Mouse (Mus musculus): Measurements from ENCODE around the gene Dynll1. TPM values are rescaled to one million over a fixed set of nuclear protein-coding genes. Genes with fewer than 3 reads are reported as not detected.

Dynll1 gene
- polyA plus RNA-seq, 1 experiment from 2014 or later: 1,684 TPM

- WGBS: 91% methylated on average over 10 of the region's 10 CpGs
- Histone ChIP-seq H3K4me3 (no peak overlapping the region), H3K27me3 (ENCODE audit: insufficient read depth, poor library complexity, severe bottlenecking) (no peaks in the 10 kb centered on the region), H3K4me1 (replicated peaks) (peaks cover 26% of the 10 kb centered on the region), H3K9me3 (no peaks in the 10 kb centered on the region), H3K27ac (no peak overlapping the region), H3K36me3 (peaks cover 82% of the 10 kb centered on the region)
- DNase-seq (ENCODE audit: low spot score): no peak
These were observed 4.5 kb downstream of the Dynll1 start for GRCm38 (mm10) chr5:115296347-115296746.

- H3K27ac ChIP-seq: no peak overlapping the region
- peaks cover 15% of the 10 kb centered on the region for H3K4me1 ChIP-seq (replicated peaks)
- WGBS: 91% methylated on average over 8 of the region's 8 CpGs
- no peak overlapping the region for H3K4me3 ChIP-seq
- DNase-seq (ENCODE audit: low spot score): no peak
- peaks cover 98% of the 10 kb centered on the region for H3K36me3 ChIP-seq
- H3K27me3 ChIP-seq (ENCODE audit: insufficient read depth, poor library complexity, severe bottlenecking): no peaks in the 10 kb centered on the region
- no peaks in the 10 kb centered on the region for H3K9me3 ChIP-seq
These were observed 6.6 kb downstream of the Dynll1 start for GRCm38 (mm10) chr5:115294173-115294572.

GRCm38 (mm10) chr5:115284735-115285134, 16.1 kb downstream of the Dynll1 start:
- Histone ChIP-seq H3K4me3 (no peak overlapping the region), H3K9me3 (no peaks in the 10 kb centered on the region), H3K27me3 (ENCODE audit: insufficient read depth, poor library complexity, severe bottlenecking) (no peaks in the 10 kb centered on the region), H3K36me3 (peaks cover 62% of the 10 kb centered on the region), H3K27ac (no peak overlapping the region), H3K4me1 (replicated peaks) (peaks cover 7% of the 10 kb centered on the region)
- DNase-seq (ENCODE audit: low spot score): no peak
- 90% methylated on average over 3 of the region's 3 CpGs for WGBS

- Histone ChIP-seq H3K27me3 (ENCODE audit: insufficient read depth, poor library complexity, severe bottlenecking) (no peaks in the 10 kb centered on the region), H3K36me3 (peaks cover 25% of the 10 kb centered on the region), H3K4me3 (peak overlapping the region; percentile 97), H3K9me3 (no peaks in the 10 kb centered on the region), H3K4me1 (replicated peaks) (peaks cover 12% of the 10 kb centered on the region), H3K27ac (peak overlapping the region; percentile 90)
- 12% methylated on average over 17 of the region's 17 CpGs for WGBS
- no peak for DNase-seq (ENCODE audit: low spot score)
These were observed 20.6 kb downstream of the Dynll1 start for GRCm38 (mm10) chr5:115280050-115280687.

- Histone ChIP-seq H3K9me3 (no peaks in the 10 kb centered on the region), H3K27ac (peak within 1 kb of the TSS; percentile 90), H3K4me1 (replicated peaks) (peaks cover 12% of the 10 kb centered on the region), H3K27me3 (ENCODE audit: insufficient read depth, poor library complexity, severe bottlenecking) (no peaks in the 10 kb centered on the region), H3K36me3 (peaks cover 17% of the 10 kb centered on the region), H3K4me3 (peak within 1 kb of the TSS; percentile 97)
- WGBS: 4% methylated on average over 45 of the region's 45 CpGs
- DNase-seq (ENCODE audit: low spot score): peak; percentile 81
These were observed 21.4 kb downstream of the Dynll1 start, which contains the start of gene Coq5 for GRCm38 (mm10) chr5:115279226-115280049. Coq5 (plus strand) TSS chr5:115279666.

- Histone ChIP-seq H3K4me3 (no peak overlapping the region), H3K27me3 (ENCODE audit: insufficient read depth, poor library complexity, severe bottlenecking) (no peaks in the 10 kb centered on the region), H3K27ac (no peak overlapping the region), H3K9me3 (no peaks in the 10 kb centered on the region), H3K4me1 (replicated peaks) (peaks cover 12% of the 10 kb centered on the region), H3K36me3 (peaks cover 11% of the 10 kb centered on the region)
- no peak for DNase-seq (ENCODE audit: low spot score)
- 64% methylated on average over 2 of the region's 2 CpGs for WGBS
These were observed 22.0 kb downstream of the Dynll1 start for GRCm38 (mm10) chr5:115278785-115279184.

GRCm38 (mm10) chr5:115278053-115278452, 22.7 kb downstream of the Dynll1 start:
- DNase-seq (ENCODE audit: low spot score): no peak
- Histone ChIP-seq H3K27ac (no peak overlapping the region), H3K4me1 (replicated peaks) (peaks cover 19% of the 10 kb centered on the region), H3K36me3 (peaks cover 4% of the 10 kb centered on the region), H3K27me3 (ENCODE audit: insufficient read depth, poor library complexity, severe bottlenecking) (no peaks in the 10 kb centered on the region), H3K4me3 (no peak overlapping the region), H3K9me3 (no peaks in the 10 kb centered on the region)
- WGBS: 86% methylated on average over 1 of the region's 1 CpGs

GRCm38 (mm10) chr5:115275998-115276397, 24.8 kb downstream of the Dynll1 start:
- H3K4me3 ChIP-seq: no peak overlapping the region
- H3K27me3 ChIP-seq (ENCODE audit: insufficient read depth, poor library complexity, severe bottlenecking): no peaks in the 10 kb centered on the region
- peaks cover 32% of the 10 kb centered on the region for H3K4me1 ChIP-seq (replicated peaks)
- H3K9me3 ChIP-seq: no peaks in the 10 kb centered on the region
- H3K36me3 ChIP-seq: no peaks in the 10 kb centered on the region
- 31% methylated on average over 14 of the region's 14 CpGs for WGBS
- H3K27ac ChIP-seq: no peak overlapping the region
- DNase-seq (ENCODE audit: low spot score): peak; percentile 57

GRCm38 (mm10) chr5:115274771-115275170, 26.0 kb downstream of the Dynll1 start:
- no peaks in the 10 kb centered on the region for H3K9me3 ChIP-seq
- no peak for DNase-seq (ENCODE audit: low spot score)
- no peak overlapping the region for H3K27ac ChIP-seq
- peaks cover 6% of the 10 kb centered on the region for H3K36me3 ChIP-seq
- 81% methylated on average over 1 of the region's 1 CpGs for WGBS
- no peaks in the 10 kb centered on the region for H3K27me3 ChIP-seq (ENCODE audit: insufficient read depth, poor library complexity, severe bottlenecking)
- no peak overlapping the region for H3K4me3 ChIP-seq
- peaks cover 38% of the 10 kb centered on the region for H3K4me1 ChIP-seq (replicated peaks)

- Histone ChIP-seq H3K36me3 (peaks cover 10% of the 10 kb centered on the region), H3K27me3 (ENCODE audit: insufficient read depth, poor library complexity, severe bottlenecking) (no peaks in the 10 kb centered on the region), H3K4me1 (replicated peaks) (peaks cover 39% of the 10 kb centered on the region), H3K9me3 (no peaks in the 10 kb centered on the region), H3K4me3 (no peak overlapping the region), H3K27ac (no peak overlapping the region)
- DNase-seq (ENCODE audit: low spot score): no peak
- 74% methylated on average over 1 of the region's 1 CpGs for WGBS
These were observed 26.4 kb downstream of the Dynll1 start for GRCm38 (mm10) chr5:115274353-115274752.

- Histone ChIP-seq H3K36me3 (peaks cover 17% of the 10 kb centered on the region), H3K4me1 (replicated peaks) (peaks cover 40% of the 10 kb centered on the region), H3K9me3 (no peaks in the 10 kb centered on the region), H3K27ac (peak overlapping the region; percentile 96), H3K4me3 (peak overlapping the region; percentile 94), H3K27me3 (ENCODE audit: insufficient read depth, poor library complexity, severe bottlenecking) (no peaks in the 10 kb centered on the region)
- DNase-seq (ENCODE audit: low spot score): no peak
- WGBS: 74% methylated on average over 6 of the region's 6 CpGs
These were observed 27.2 kb downstream of the Dynll1 start for GRCm38 (mm10) chr5:115273549-115274135.

GRCm38 (mm10) chr5:115272812-115273548, 27.8 kb downstream of the Dynll1 start, which contains the start of gene Rnf10:
Rnf10 (minus strand) TSS chr5:115272898.
- Histone ChIP-seq H3K4me3 (peak within 1 kb of the TSS; percentile 94), H3K27me3 (ENCODE audit: insufficient read depth, poor library complexity, severe bottlenecking) (no peaks in the 10 kb centered on the region), H3K4me1 (replicated peaks) (peaks cover 40% of the 10 kb centered on the region), H3K36me3 (peaks cover 24% of the 10 kb centered on the region), H3K9me3 (no peaks in the 10 kb centered on the region), H3K27ac (peak within 1 kb of the TSS; percentile 96)
- WGBS: 14% methylated on average over 26 of the region's 26 CpGs
- DNase-seq (ENCODE audit: low spot score): peak; percentile 98

Measured in hindbrain, embryonic 10.5 days (tissue).